Comparison of ENCODE assay signal across 20 mouse cellular contexts in genomic region chr5:36907695-36908094, GRCm38 (mm10). TPM values are rescaled to one million over a fixed set of nuclear protein-coding genes. Genes with fewer than 3 reads are reported as not detected.
DNase-seq lines count a peak whose midpoint lies in the region; ATAC-seq and TF ChIP-seq lines count a peak whose summit lies in the region.
"Had no signal": no experiment of that assay in that cellular context is flagged by ENCODE, and none has a peak within 500 bp of the region (broad histone marks: within the 10 kb centered on the region; RNA-seq: fewer than 3 reads in every experiment).

No protein-coding gene starts in this region.

- no peak for ATAC-seq in hindbrain, embryonic 13.5 days (ENCODE audit: low FRiP score)
- ATAC-seq in hindbrain, embryonic 14.5 days (ENCODE audit: low FRiP score) = no peak; the same call in 1 of the 2 replicates
- 0 out of 2 replicates have a peak, but pooled peaks have one; percentile 28 for ATAC-seq in midbrain, embryonic 14.5 days (ENCODE audit: low FRiP score, low TSS enrichment)
- ATAC-seq in midbrain, postnatal 0 days (ENCODE audit: low FRiP score) = no peak
- peak; percentile 52; the same call in 1 of the 2 replicates for ATAC-seq in limb, embryonic 12.5 days (ENCODE audit: insufficient number of reproducible peaks, insufficient read depth, low FRiP score, low TSS enrichment, low read depth)
- ATAC-seq: liver, embryonic 12.5 days had no signal

- H3K36me3 ChIP-seq in hindbrain, embryonic 13.5 days = no peaks in the 10 kb centered on the region
- H3K36me3 ChIP-seq in hindbrain, embryonic 14.5 days (replicated peaks; ENCODE audit: control insufficient read depth, insufficient read depth) = no peaks in the 10 kb centered on the region
- H3K36me3 ChIP-seq in midbrain, embryonic 14.5 days (ENCODE audit: control insufficient read depth, insufficient read depth, low read length) = no peaks in the 10 kb centered on the region
- no peaks in the 10 kb centered on the region for H3K36me3 ChIP-seq in midbrain, postnatal 0 days (ENCODE audit: insufficient read depth, low read length)
- H3K36me3 ChIP-seq in limb, embryonic 12.5 days = no peaks in the 10 kb centered on the region
- H3K36me3 ChIP-seq: embryonic facial prominence, embryonic 15.5 days; heart, embryonic 15.5 days; liver, embryonic 12.5 days had no signal

- H3K4me2 ChIP-seq in hindbrain, embryonic 13.5 days = no peak overlapping the region
- no peak overlapping the region for H3K4me2 ChIP-seq in hindbrain, embryonic 14.5 days (replicated peaks)
- no peak overlapping the region for H3K4me2 ChIP-seq in midbrain, embryonic 14.5 days (ENCODE audit: low read length)
- H3K4me2 ChIP-seq in midbrain, postnatal 0 days (ENCODE audit: low read depth, low read length, poor library complexity, severe bottlenecking) = no peak overlapping the region
- no peak overlapping the region for H3K4me2 ChIP-seq in limb, embryonic 12.5 days
- H3K4me2 ChIP-seq: embryonic facial prominence, embryonic 15.5 days; heart, embryonic 15.5 days; liver, embryonic 12.5 days; lung, embryonic 14.5 days had no signal

- no peak for TF ChIP-seq CTCF in midbrain, postnatal 0 days (IDR thresholded peaks at IDR 0.05)

- 42% methylated on average over 10 of the region's 10 CpGs for WGBS in hindbrain, embryonic 13.5 days
- WGBS in hindbrain, embryonic 14.5 days = 37% methylated on average over 10 of the region's 10 CpGs
- 33% methylated on average over 10 of the region's 10 CpGs for WGBS in midbrain, embryonic 14.5 days
- 34% methylated on average over 10 of the region's 10 CpGs for WGBS in midbrain, postnatal 0 days
- WGBS in limb, embryonic 12.5 days = 14% methylated on average over 10 of the region's 10 CpGs

- no peaks in the 10 kb centered on the region for H3K9me3 ChIP-seq in hindbrain, embryonic 13.5 days
- H3K9me3 ChIP-seq in hindbrain, embryonic 14.5 days (ENCODE audit: control insufficient read depth, low read length) = no peaks in the 10 kb centered on the region
- no peaks in the 10 kb centered on the region for H3K9me3 ChIP-seq in midbrain, embryonic 14.5 days (ENCODE audit: control insufficient read depth, low read length)
- H3K9me3 ChIP-seq in midbrain, postnatal 0 days (ENCODE audit: low read length) = no peaks in the 10 kb centered on the region
- no peaks in the 10 kb centered on the region for H3K9me3 ChIP-seq in limb, embryonic 12.5 days
- H3K9me3 ChIP-seq: embryonic facial prominence, embryonic 15.5 days; heart, embryonic 15.5 days; liver, embryonic 12.5 days had no signal

- H3K9ac ChIP-seq in hindbrain, embryonic 13.5 days = no peak overlapping the region
- H3K9ac ChIP-seq in hindbrain, embryonic 14.5 days = no peak overlapping the region
- no peak overlapping the region for H3K9ac ChIP-seq in midbrain, embryonic 14.5 days (replicated peaks; ENCODE audit: low read length)
- no peak overlapping the region for H3K9ac ChIP-seq in midbrain, postnatal 0 days (replicated peaks; ENCODE audit: low read length, poor library complexity, severe bottlenecking)
- H3K9ac ChIP-seq in limb, embryonic 12.5 days (replicated peaks) = no peak overlapping the region
- H3K9ac ChIP-seq: embryonic facial prominence, embryonic 15.5 days; heart, embryonic 15.5 days; liver, embryonic 12.5 days; lung, embryonic 14.5 days had no signal

- no peak overlapping the region for H3K4me3 ChIP-seq in hindbrain, embryonic 13.5 days
- H3K4me3 ChIP-seq in hindbrain, embryonic 14.5 days (replicated peaks; ENCODE audit: low read length) = no peak overlapping the region
- H3K4me3 ChIP-seq in midbrain, embryonic 14.5 days (replicated peaks; ENCODE audit: low read depth, low read length) = no peak overlapping the region
- H3K4me3 ChIP-seq in midbrain, postnatal 0 days (ENCODE audit: low read depth, low read length) = no peak overlapping the region
- no peak overlapping the region for H3K4me3 ChIP-seq in limb, embryonic 12.5 days (replicated peaks)
- H3K4me3 ChIP-seq: embryonic facial prominence, embryonic 15.5 days; heart, embryonic 15.5 days; liver, embryonic 12.5 days had no signal

- H3K27ac ChIP-seq in hindbrain, embryonic 13.5 days = peak overlapping the region; percentile 40; the same call in 1 of the 2 replicates
- H3K27ac ChIP-seq in hindbrain, embryonic 14.5 days = no peak overlapping the region
- no peak overlapping the region for H3K27ac ChIP-seq in midbrain, embryonic 14.5 days (replicated peaks; ENCODE audit: low read depth, low read length)
- no peak overlapping the region for H3K27ac ChIP-seq in midbrain, postnatal 0 days (ENCODE audit: low read depth, low read length)
- no peak overlapping the region for H3K27ac ChIP-seq in limb, embryonic 12.5 days
- H3K27ac ChIP-seq: embryonic facial prominence, embryonic 15.5 days; heart, embryonic 15.5 days; liver, embryonic 12.5 days had no signal

- 0 out of 2 replicates have a peak, but pooled peaks cover 11% of the 10 kb centered on the region for H3K27me3 ChIP-seq in hindbrain, embryonic 13.5 days
- no peaks in the 10 kb centered on the region for H3K27me3 ChIP-seq in hindbrain, embryonic 14.5 days (ENCODE audit: control insufficient read depth, insufficient read depth, low read length)
- no peaks in the 10 kb centered on the region for H3K27me3 ChIP-seq in midbrain, embryonic 14.5 days (ENCODE audit: control insufficient read depth, insufficient read depth, low read length)
- H3K27me3 ChIP-seq in midbrain, postnatal 0 days (ENCODE audit: insufficient read depth, low read length) = no peaks in the 10 kb centered on the region
- peaks cover 35% of the 10 kb centered on the region for H3K27me3 ChIP-seq in limb, embryonic 12.5 days

- H3K4me1 ChIP-seq in hindbrain, embryonic 13.5 days (replicated peaks) = peaks cover 50% of the 10 kb centered on the region
- peaks cover 16% of the 10 kb centered on the region; the same call in 1 of the 2 replicates for H3K4me1 ChIP-seq in hindbrain, embryonic 14.5 days (replicated peaks; ENCODE audit: control insufficient read depth, insufficient read depth, low read length)
- H3K4me1 ChIP-seq in midbrain, embryonic 14.5 days (ENCODE audit: control insufficient read depth, insufficient read depth, low read length) = peaks cover 12% of the 10 kb centered on the region
- peaks cover 14% of the 10 kb centered on the region; the same call in 1 of the 2 replicates for H3K4me1 ChIP-seq in midbrain, postnatal 0 days (ENCODE audit: insufficient read depth, low read length)
- peaks cover 14% of the 10 kb centered on the region for H3K4me1 ChIP-seq in limb, embryonic 12.5 days (replicated peaks)
- H3K4me1 ChIP-seq: embryonic facial prominence, embryonic 15.5 days; heart, embryonic 15.5 days; liver, embryonic 12.5 days had no signal

- no peak for DNase-seq in hindbrain, embryonic 14.5 days (ENCODE audit: low spot score)
- DNase-seq in midbrain, embryonic 14.5 days = no peak
- DNase-seq in midbrain, postnatal 0 days (ENCODE audit: low spot score) = no peak
- peak; percentile 84 for DNase-seq in retina, postnatal 1 day
- DNase-seq in urinary bladder, postnatal 10 days (ENCODE audit: low spot score) = no peak
- DNase-seq: adrenal gland, postnatal 36 days; cerebellum, adult 8-10 months; gastrocnemius, postnatal 10 days; heart, adult 18-20 months; kidney, adult 9 months; lung, embryonic 14.5 days; lung, postnatal 4 days; thymus, postnatal 4 days had no signal

RNA-seq across cellular contexts. Expression of gene Ppp2r2c, which starts 39.4 kb away (rescaled TPM):
- polyA plus RNA-seq in hindbrain, embryonic 13.5 days (2015; fragmentation: Nextera tagmentation; extraction: Ambion mirVana) = 24.6 and 26.7 TPM in 2 replicates
- polyA plus RNA-seq in hindbrain, embryonic 14.5 days (2014; fragmentation: Nextera tagmentation; extraction: Ambion mirVana) = 63.6 and 78.4 TPM in 2 replicates
- polyA plus RNA-seq in midbrain, embryonic 14.5 days (2014; fragmentation: Nextera tagmentation; extraction: Ambion mirVana) = 38.3 and 44.6 TPM in 2 replicates
- 205 and 231 TPM in 2 replicates for total RNA-seq in midbrain, postnatal 0 days (2014; rRNA removed)
- 89.0 and 91.8 TPM in 2 replicates for polyA plus RNA-seq in midbrain, postnatal 0 days (2015; fragmentation: Nextera tagmentation; extraction: Ambion mirVana)
- 0.17 and 0.31 TPM in 2 replicates for polyA plus RNA-seq in limb, embryonic 12.5 days (2016; fragmentation: Nextera tagmentation; extraction: Ambion mirVana)
- total RNA-seq: hematopoietic stem cell, adult 5-6 weeks; monocyte, adult 5-6 weeks had no signal

Comparison
In these comparisons a context has a peak if more than half of its experiments do, and no peak if none do; other contexts are left out.
1. ATAC-seq: peak in midbrain, embryonic 14.5 days (single experiment) and limb, embryonic 12.5 days (single experiment); none in hindbrain, embryonic 13.5 days (single experiment), hindbrain, embryonic 14.5 days (single experiment) and midbrain, postnatal 0 days (single experiment).
2. RNA of gene Ppp2r2c, which starts 39.4 kb away (polyA plus RNA-seq): 89.0 to 91.8 TPM in midbrain, postnatal 0 days, 63.6 to 78.4 TPM in hindbrain, embryonic 14.5 days, 38.3 to 44.6 TPM in midbrain, embryonic 14.5 days and 24.6 to 26.7 TPM in hindbrain, embryonic 13.5 days; 0.17 to 0.31 TPM in limb, embryonic 12.5 days; every median in the first group is over 10 times any median in the second.